Mouse (Mus musculus) intestine, embryonic 14.5 days (tissue): ENCODE results near the gene Nme7. TPM values are rescaled to one million over a fixed set of nuclear protein-coding genes. Genes with fewer than 3 reads are reported as not detected.

ENCODE experiments used
- ATAC-seq: fragments of 200-750 bp; cut with Nextera tagmentation; replicated peaks from 2 replicates; pipeline ENCODE4 v1.8.0; 2017; ENCODE audit warnings: low read depth, moderate number of reproducible peaks, moderate TSS enrichment, moderate library complexity; ENCODE audit not compliant: low FRiP score, low TSS enrichment
- DNase-seq: peaks from one replicate; pipeline ENCODE4 v3.0.0-alpha.2; 2018; ENCODE audit warnings: low spot score
- H3K27ac ChIP-seq: fragments of 300-500 bp; sonication (generic); 2 replicates; pipeline ENCODE4 v1.5.1; 2014; ENCODE audit warnings: low read depth, mild to moderate bottlenecking, control low read depth
- H3K27me3 ChIP-seq: fragments of 300-500 bp; sonication (generic); replicated peaks from 2 replicates; pipeline ENCODE4 v1.6.1; 2014; ENCODE audit warnings: low read length, control low read depth; ENCODE audit not compliant: control insufficient read depth, insufficient read depth
- H3K36me3 ChIP-seq: fragments of 300-500 bp; sonication (generic); 2 replicates; pipeline ENCODE4 v1.6.1; 2014; ENCODE audit warnings: low read length, control low read depth; ENCODE audit not compliant: control insufficient read depth, insufficient read depth
- H3K4me1 ChIP-seq: fragments of 300-500 bp; sonication (generic); replicated peaks from 2 replicates; pipeline ENCODE4 v1.6.1; 2014; ENCODE audit warnings: low read length, control low read depth, mixed read lengths; ENCODE audit not compliant: control insufficient read depth, insufficient read depth
- H3K4me2 ChIP-seq: fragments of 300-500 bp; sonication (generic); 2 replicates; pipeline ENCODE4 v1.6.1; 2014; ENCODE audit warnings: low read length
- H3K4me3 ChIP-seq: fragments of 300-500 bp; sonication (generic); 2 replicates; pipeline ENCODE4 v1.5.1; 2014; ENCODE audit warnings: low read depth, low read length, control low read depth, mixed read lengths
- H3K9ac ChIP-seq: fragments of 300-500 bp; sonication (generic); 2 replicates; pipeline ENCODE4 v1.6.1; 2014; ENCODE audit warnings: mild to moderate bottlenecking, low read length
- H3K9me3 ChIP-seq: fragments of 300-500 bp; sonication (generic); 2 replicates; pipeline ENCODE4 v1.6.1; 2016; ENCODE audit warnings: low read length, control low read depth; ENCODE audit not compliant: control insufficient read depth
- WGBS: fragments of 180-500 bp; shearing (Covaris S2); extraction: QIAGEN DNeasy Blood & Tissue Kit; methylation state at CpG from one replicate; pipeline ENCODE4 v1.1.7; 2014; 5-methylcytosine and 5-hydroxymethylcytosine counted together
- polyA plus RNA-seq: library from polyadenylated mRNA; unstranded; fragments of >200 nt; fragmentation: Nextera tagmentation; extraction: Ambion mirVana; gene quantifications from 2 replicates; pipeline ENCODE4 v1.2.1, GENCODE M21; 2014

Nme7 gene
- polyA plus RNA-seq, 1 experiment from 2014 or later: 34.5 TPM

DNA sequence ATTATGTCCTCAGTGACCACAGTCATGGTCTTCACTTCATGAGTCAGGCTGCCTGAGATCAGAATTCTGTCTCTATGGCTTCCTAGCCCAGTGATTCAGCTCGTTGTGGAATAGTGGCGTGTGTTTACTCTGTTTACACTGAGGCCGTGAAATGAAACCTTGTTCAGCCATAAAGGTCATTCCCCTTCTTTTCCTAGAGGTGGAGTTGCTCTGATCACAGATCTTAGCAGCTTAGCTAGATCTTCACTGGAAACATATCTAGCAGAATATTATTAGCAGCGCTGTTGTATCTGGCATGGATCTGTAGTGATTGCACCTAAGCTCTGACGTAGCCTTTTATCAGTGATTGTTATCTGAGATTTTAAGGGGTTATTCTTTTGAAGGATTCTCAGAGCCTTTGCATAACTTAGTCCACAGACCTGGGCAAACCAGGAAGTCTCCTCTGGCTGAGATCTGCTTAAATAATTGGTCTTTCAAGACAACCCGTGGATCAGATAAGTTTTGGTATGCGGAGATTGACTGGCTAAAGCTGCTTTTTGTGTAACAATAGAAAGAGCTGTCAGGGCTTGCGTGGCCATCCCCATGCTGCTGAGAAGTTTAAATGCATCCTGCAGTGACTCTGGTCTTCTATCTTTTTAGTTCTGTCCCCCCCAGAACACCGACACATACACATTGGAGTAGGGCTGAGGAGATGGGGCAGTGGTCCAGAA lies 177.9 kb downstream of the Nme7 start:
- no peak overlapping the region for H3K4me2 ChIP-seq
- ATAC-seq: peak; percentile 45; the same call in 1 of the 2 replicates

DNA sequence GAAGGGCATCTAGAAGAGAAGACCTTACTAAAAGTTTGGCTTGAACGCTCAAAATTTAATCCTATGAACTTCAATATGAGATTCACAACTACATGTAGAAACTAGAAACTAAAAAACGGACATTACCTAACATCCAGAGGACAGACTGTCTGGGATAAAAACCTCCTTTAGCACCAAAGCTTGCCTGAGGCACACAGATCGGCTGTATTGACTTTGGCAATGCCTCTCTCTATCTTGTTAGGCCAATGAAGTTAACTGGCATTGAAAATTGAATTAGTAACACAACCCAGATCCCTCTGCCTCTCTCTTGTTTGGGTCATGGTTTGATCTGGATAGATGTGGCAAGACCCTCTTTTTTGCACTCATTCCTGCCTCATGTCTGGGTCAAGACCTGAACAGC lies 178.9 kb downstream of the Nme7 start:
- H3K27me3 ChIP-seq: no peaks in the 10 kb centered on the region
- H3K9me3 ChIP-seq: no peaks in the 10 kb centered on the region
- DNase-seq: no peak
- H3K4me3 ChIP-seq: no peak overlapping the region
- H3K36me3 ChIP-seq: no peaks in the 10 kb centered on the region
- ATAC-seq: no peak
- H3K4me1 ChIP-seq: no peaks in the 10 kb centered on the region
- no peak overlapping the region for H3K9ac ChIP-seq
- WGBS: 80% methylated on average over 3 of the region's 3 CpGs
- no peak overlapping the region for H3K4me2 ChIP-seq
- H3K27ac ChIP-seq: no peak overlapping the region

More for the DNA sequence above, 177.9 kb downstream of the Nme7 start:
- no peak for DNase-seq
- H3K36me3 ChIP-seq: no peaks in the 10 kb centered on the region
- H3K9ac ChIP-seq: no peak overlapping the region
- H3K4me3 ChIP-seq: no peak overlapping the region
- 44% methylated on average over 9 of the region's 9 CpGs for WGBS
- no peaks in the 10 kb centered on the region for H3K9me3 ChIP-seq
- no peaks in the 10 kb centered on the region for H3K27me3 ChIP-seq
- peak overlapping the region; percentile 13; the same call in 1 of the 2 replicates for H3K27ac ChIP-seq
- H3K4me1 ChIP-seq: no peaks in the 10 kb centered on the region

DNA sequence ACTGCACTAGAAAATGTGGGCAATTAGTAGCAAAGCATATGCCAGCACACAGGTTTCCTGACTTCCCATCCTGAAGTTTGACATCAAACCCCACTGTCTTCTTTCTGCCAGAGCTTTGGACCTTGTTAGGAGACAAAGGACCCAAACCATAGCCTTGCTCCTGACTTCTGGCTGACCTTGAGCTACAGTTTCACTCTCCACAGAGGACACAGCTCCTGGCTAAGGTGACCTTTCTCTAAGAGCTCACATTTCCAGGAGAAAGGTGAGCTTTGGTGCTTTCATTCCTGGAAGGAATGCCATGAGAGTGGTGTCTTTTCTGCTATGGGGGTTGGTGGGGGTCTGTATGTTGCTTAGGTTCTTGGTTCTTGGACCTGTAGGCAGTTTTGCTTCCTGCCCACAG lies 179.8 kb downstream of the Nme7 start:
- H3K9ac ChIP-seq: no peak overlapping the region
- H3K27ac ChIP-seq: no peak overlapping the region
- no peak overlapping the region for H3K4me2 ChIP-seq
- H3K4me3 ChIP-seq: no peak overlapping the region
- ATAC-seq (no peak), DNase-seq (peak; percentile 41)
- no peaks in the 10 kb centered on the region for H3K27me3 ChIP-seq
- no peaks in the 10 kb centered on the region for H3K4me1 ChIP-seq
- no peaks in the 10 kb centered on the region for H3K36me3 ChIP-seq
- H3K9me3 ChIP-seq: no peaks in the 10 kb centered on the region

Other genes starting within 250 kb of the Nme7 start
- 0.19 and 0.26 TPM in 2 replicates for gene Sell, start 242.1 kb upstream of the Nme7 start, polyA plus RNA-seq
- 0.22 TPM in 1 of 2 replicates, not detected in the other for gene Selp, start 188.9 kb upstream of the Nme7 start, polyA plus RNA-seq
- gene F5, start 152.3 kb upstream of the Nme7 start, polyA plus RNA-seq: 0.58 and 0.60 TPM in 2 replicates
- 14.2 and 16.5 TPM in 2 replicates for gene Slc19a2, start 55.1 kb upstream of the Nme7 start, polyA plus RNA-seq
- 9.5 and 10.3 TPM in 2 replicates for gene Ccdc181, start 28.5 kb upstream of the Nme7 start, polyA plus RNA-seq
- gene Blzf1, start 3.4 kb downstream of the Nme7 start, polyA plus RNA-seq: 22.9 and 23.5 TPM in 2 replicates
- gene Atp1b1, start 154.2 kb downstream of the Nme7 start, polyA plus RNA-seq: 89.7 and 101 TPM in 2 replicates